Mouse (Mus musculus) kidney, adult 2 months (tissue): ENCODE data around the gene Slamf9. TPM values are rescaled to one million over a fixed set of nuclear protein-coding genes. Genes with fewer than 3 reads are reported as not detected.

Source experiments
- DNase-seq: peaks from one replicate; pipeline ENCODE4 v3.0.0; 2021
- H3K27ac ChIP-seq: fragments of 200-500 bp; 2 replicates; pipeline ENCODE4 v1.5.1; 2012; ENCODE audit warnings: low read depth, low read length, control low read depth, inconsistent platforms; ENCODE audit not compliant: insufficient read depth
- H3K27me3 ChIP-seq: fragments of 200-500 bp; replicated peaks from 2 replicates; pipeline ENCODE4 v1.6.1; 2012; ENCODE audit warnings: mild to moderate bottlenecking, moderate library complexity, low read length, inconsistent platforms; ENCODE audit not compliant: control insufficient read depth, insufficient read depth
- H3K36me3 ChIP-seq: fragments of 200-500 bp; 2 replicates; pipeline ENCODE4 v1.6.1; 2012; ENCODE audit warnings: mild to moderate bottlenecking, moderate library complexity, low read length, inconsistent platforms; ENCODE audit not compliant: control insufficient read depth, insufficient read depth
- H3K4me1 ChIP-seq: fragments of 200-500 bp; 2 replicates; pipeline ENCODE4 v1.6.1; 2011; ENCODE audit warnings: low read length; ENCODE audit not compliant: control insufficient read depth, insufficient read depth
- H3K4me3 ChIP-seq: fragments of 200-500 bp; 2 replicates; pipeline ENCODE4 v1.5.1; 2011; ENCODE audit warnings: mild to moderate bottlenecking, low read depth, low read length, control low read depth; ENCODE audit not compliant: insufficient read depth
- CTCF ChIP-seq: fragments of 200-500 bp; conservative IDR thresholded peaks from 2 replicates; pipeline ENCODE4 v1.5.1; 2011; ENCODE audit warnings: low read depth, mild to moderate bottlenecking, control low read depth, low read length, moderate library complexity, mixed read lengths; ENCODE audit not compliant: insufficient read depth, insufficient read length
- POLR2A ChIP-seq: fragments of 200-500 bp; IDR thresholded peaks from one replicate; pipeline ENCODE4 v1.6.1; 2011; ENCODE audit warnings: low read depth, low read length, control low read depth
- WGBS: fragments of 180-500 bp; shearing (Covaris S2); methylation state at CpG from one replicate; pipeline ENCODE4 v1.1.7; 2018; 5-methylcytosine and 5-hydroxymethylcytosine counted together
- polyA plus RNA-seq: library from polyadenylated mRNA; depleted of rRNA; stranded (reverse); fragments of >200 nt; gene quantifications from 2 replicates; pipeline ENCODE4 v1.2.3, GENCODE M21; 2012

Gene Slamf9
- polyA plus RNA-seq, 1 experiment: 20.2 TPM

DNA sequence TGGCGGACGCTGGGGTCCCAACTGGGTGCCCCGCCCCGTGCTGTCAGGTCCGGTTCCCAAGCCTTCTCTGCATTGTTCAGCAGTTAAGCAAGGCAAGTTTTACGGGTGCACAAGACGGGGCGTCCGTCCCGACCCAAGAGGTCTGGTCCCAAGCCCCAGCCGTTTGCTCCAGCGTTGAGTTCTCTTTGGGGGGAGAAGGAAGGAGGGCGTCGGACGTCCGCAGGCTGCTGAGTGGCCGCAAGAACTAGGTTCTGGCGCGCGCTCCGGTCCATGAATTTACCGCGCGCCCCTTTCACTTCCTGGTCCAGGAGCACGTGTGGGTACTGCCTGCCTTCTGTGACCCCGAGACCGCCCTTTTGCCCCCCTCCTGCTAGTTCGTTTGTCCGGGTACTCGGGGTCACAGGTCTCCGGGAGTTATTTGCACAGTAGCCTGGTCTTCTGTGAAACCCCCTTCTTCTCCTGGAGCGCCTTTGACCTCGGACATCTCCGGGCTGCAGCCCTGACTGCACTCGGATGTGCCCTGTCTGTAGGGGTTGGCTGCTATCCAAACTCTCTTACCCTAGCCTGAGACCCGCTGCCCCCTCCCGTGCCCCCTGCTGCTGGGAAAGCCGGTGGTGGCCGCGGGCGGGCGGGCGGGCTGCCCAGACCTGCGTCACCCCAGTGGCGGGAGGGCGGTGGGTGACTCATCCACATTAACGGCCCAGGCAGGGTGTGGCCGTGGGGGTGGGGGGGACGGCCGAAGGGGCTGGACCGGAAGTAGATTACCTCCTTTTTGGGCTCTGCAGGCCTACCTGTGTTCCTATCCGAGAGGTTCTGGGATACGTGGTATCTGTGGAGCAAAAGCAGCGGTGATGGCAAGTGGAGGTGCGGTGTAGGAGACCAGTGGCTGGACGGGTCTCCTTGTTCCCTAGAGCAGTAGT is 25.6 kb downstream of the Slamf9 start:
- peaks cover 20% of the 10 kb centered on the region for H3K4me1 ChIP-seq
- H3K27ac ChIP-seq: peak overlapping the region; percentile 86
- TF ChIP-seq CTCF (no peak), POLR2A (no peak)
- 1% methylated on average over 56 of the region's 56 CpGs for WGBS
- no peaks in the 10 kb centered on the region for H3K36me3 ChIP-seq
- peak; percentile 81 for DNase-seq
- peak overlapping the region; percentile 75 for H3K4me3 ChIP-seq
- no peaks in the 10 kb centered on the region for H3K27me3 ChIP-seq

DNA sequence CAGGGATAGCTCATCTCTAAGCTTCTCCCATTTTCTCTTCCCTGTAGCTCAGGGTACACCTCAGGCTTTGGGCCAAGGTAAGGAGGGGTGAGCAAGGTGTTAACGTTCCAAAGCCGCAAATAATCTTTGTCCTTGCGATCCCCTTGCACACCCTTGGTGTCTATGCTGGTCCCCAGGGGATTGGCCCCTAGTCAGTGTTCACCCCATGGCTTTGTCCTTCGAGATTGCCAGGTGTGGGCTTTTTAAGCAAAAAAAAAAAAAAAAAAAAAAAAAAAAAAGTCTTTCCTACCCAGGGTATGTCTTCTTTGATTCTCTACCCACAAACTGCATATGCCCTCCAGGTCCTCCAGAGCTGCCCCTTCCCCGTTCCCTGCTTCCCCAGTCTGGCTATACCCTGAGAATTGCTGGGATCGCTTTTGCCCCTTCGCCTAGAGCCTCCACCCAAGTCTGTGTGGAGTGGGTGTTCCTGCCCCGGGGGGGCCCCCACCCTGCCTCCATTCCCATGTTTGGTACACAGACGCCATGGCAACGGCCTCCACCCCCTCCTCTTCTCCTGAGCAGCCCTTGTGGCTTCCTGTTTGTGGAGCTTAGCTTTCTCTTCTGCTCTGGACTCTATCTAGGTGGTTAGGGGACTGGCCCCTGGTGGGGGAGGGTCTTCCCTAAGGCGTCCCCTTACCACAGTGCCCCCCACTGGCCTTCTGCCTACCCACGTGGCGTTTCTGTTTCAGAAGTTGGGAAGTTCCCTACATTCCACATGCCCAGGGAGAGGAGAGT is 26.4 kb downstream of the Slamf9 start:
- H3K4me1 ChIP-seq: peaks cover 20% of the 10 kb centered on the region
- peak overlapping the region; percentile 75 for H3K4me3 ChIP-seq
- H3K27ac ChIP-seq: peak overlapping the region; percentile 52
- 28% methylated on average over 13 of the region's 13 CpGs for WGBS
- H3K36me3 ChIP-seq: peaks cover 2% of the 10 kb centered on the region; the same call in 1 of the 2 replicates
- TF ChIP-seq POLR2A (no peak), CTCF (no peak)
- DNase-seq: peak; percentile 74
- H3K27me3 ChIP-seq: no peaks in the 10 kb centered on the region

DNA sequence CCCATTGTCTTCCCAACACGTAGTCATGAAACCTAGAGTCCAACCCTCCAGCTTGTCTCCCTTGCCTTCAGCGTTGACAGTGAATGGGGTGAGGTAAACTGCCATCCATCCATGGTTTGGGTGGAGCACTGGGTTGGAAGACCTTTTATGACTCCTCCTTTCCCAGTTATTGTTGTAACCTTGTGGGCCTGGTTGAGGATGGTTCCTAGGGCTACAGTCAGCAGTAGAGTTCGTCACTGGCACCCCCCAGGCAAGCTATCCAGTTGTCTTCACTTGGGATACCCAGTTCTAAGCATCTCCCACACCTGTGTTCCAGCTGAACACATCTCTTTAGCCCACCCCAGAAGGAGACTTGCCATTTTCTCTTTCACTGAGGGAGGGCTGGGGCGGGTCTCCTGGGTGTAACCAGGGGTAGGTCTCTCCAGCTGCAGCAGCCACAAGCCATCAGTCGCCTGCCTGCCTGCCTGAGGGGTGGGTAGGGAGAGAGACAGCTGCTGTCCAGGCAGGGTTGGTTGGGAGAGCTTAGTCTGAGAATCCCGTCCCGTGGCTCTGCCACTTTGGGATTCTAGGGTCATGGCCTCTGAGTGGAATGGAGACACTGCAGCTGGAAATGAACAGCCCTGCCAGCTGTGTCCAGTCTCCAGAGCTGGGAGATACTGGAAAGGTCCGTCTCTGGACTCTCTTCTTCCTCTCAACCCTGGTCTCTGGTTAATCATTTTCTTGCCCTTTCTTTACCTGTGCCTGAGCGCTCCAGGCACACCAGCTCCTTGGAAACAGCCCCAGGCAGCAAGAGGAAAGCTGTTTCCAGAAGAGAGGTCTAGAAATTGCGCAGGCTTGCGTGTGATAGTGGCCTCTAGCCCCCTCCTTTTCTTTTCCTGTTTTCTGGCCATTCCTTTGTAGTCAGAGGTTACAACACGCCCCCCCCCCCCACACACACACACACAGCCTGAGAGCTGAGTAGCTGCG is 27.3 kb downstream of the Slamf9 start:
- TF ChIP-seq POLR2A (no peak), CTCF (no peak)
- peaks cover 20% of the 10 kb centered on the region for H3K4me1 ChIP-seq
- H3K27me3 ChIP-seq: no peaks in the 10 kb centered on the region
- peak overlapping the region; percentile 52 for H3K27ac ChIP-seq
- peak overlapping the region; percentile 75 for H3K4me3 ChIP-seq
- H3K36me3 ChIP-seq: peaks cover 2% of the 10 kb centered on the region; the same call in 1 of the 2 replicates
- 16% methylated on average over 13 of the region's 13 CpGs for WGBS
- DNase-seq: peak; percentile 85

GRCm38 (mm10) chr1:172503111-172503997 is 28.2 kb downstream of the Slamf9 start:
- H3K4me1 ChIP-seq: peaks cover 25% of the 10 kb centered on the region
- no peaks in the 10 kb centered on the region for H3K27me3 ChIP-seq
- H3K36me3 ChIP-seq: peaks cover 2% of the 10 kb centered on the region; the same call in 1 of the 2 replicates
- peak; percentile 58 for DNase-seq
- 13% methylated on average over 14 of the region's 14 CpGs for WGBS
- H3K4me3 ChIP-seq: peak overlapping the region; percentile 75
- peak overlapping the region; percentile 52 for H3K27ac ChIP-seq
- TF ChIP-seq CTCF (no peak), POLR2A (no peak)

- no peaks in the 10 kb centered on the region for H3K27me3 ChIP-seq
- peaks cover 33% of the 10 kb centered on the region for H3K4me1 ChIP-seq
- H3K4me3 ChIP-seq: no peak overlapping the region
- H3K27ac ChIP-seq: no peak overlapping the region
- 76% methylated on average over 8 of the region's 8 CpGs for WGBS
- H3K36me3 ChIP-seq: peaks cover 2% of the 10 kb centered on the region; the same call in 1 of the 2 replicates
- no peak for TF ChIP-seq CTCF
- no peak for TF ChIP-seq POLR2A
- no peak for DNase-seq
Measured at GRCm38 (mm10) chr1:172504756-172505155, 29.6 kb downstream of the Slamf9 start.
